ENCODE assay signal across 29 mouse cellular contexts in genomic region chr1:121330621-121331020, GRCm38 (mm10).
"Had no signal": no experiment of that assay in that cellular context is flagged by ENCODE, and none has a peak within 500 bp of the region (broad histone marks: within the 10 kb centered on the region; RNA-seq: fewer than 3 reads in every experiment).

No protein-coding gene starts in this region.

- DNase-seq: left cerebral cortex, postnatal 4 days; liver, embryonic 13.5 days; lung, adult 18-20 months; lung, adult 2 months; lung, embryonic 14.5 days; lung, postnatal 10 days; lung, postnatal 14 days; lung, postnatal 36 days; lung, postnatal 4 days; midbrain, embryonic 14.5 days had no signal

- H3K27ac ChIP-seq: left cerebral cortex, adult 2 months; limb, embryonic 10.5 days; limb, embryonic 12.5 days; limb, embryonic 13.5 days; limb, embryonic 15.5 days; liver, embryonic 13.5 days; liver, embryonic 14.5 days; liver, embryonic 15.5 days; lung, embryonic 15.5 days; midbrain, embryonic 10.5 days; midbrain, embryonic 12.5 days; midbrain, embryonic 13.5 days; midbrain, embryonic 15.5 days; neural tube, embryonic 12.5 days had no signal

- H3K36me3 ChIP-seq: limb, embryonic 10.5 days; limb, embryonic 12.5 days; limb, embryonic 15.5 days; liver, embryonic 13.5 days; liver, embryonic 15.5 days; lung, embryonic 15.5 days; midbrain, embryonic 10.5 days; midbrain, embryonic 15.5 days; neural tube, embryonic 12.5 days had no signal

- ATAC-seq: lung, postnatal 0 days; midbrain, embryonic 13.5 days; midbrain, embryonic 15.5 days; midbrain, embryonic 16.5 days had no signal

- H3K9ac ChIP-seq: limb, embryonic 12.5 days; limb, embryonic 13.5 days; limb, embryonic 15.5 days; liver, embryonic 13.5 days; liver, embryonic 14.5 days; liver, embryonic 15.5 days; lung, embryonic 14.5 days; lung, embryonic 15.5 days; midbrain, embryonic 12.5 days; midbrain, embryonic 13.5 days; midbrain, embryonic 15.5 days; neural tube, embryonic 12.5 days had no signal

- H3K9me3 ChIP-seq: limb, embryonic 10.5 days; limb, embryonic 12.5 days; limb, embryonic 13.5 days; limb, embryonic 15.5 days; liver, embryonic 13.5 days; liver, embryonic 15.5 days; lung, embryonic 15.5 days; midbrain, embryonic 10.5 days; midbrain, embryonic 12.5 days; midbrain, embryonic 13.5 days; midbrain, embryonic 15.5 days; neural tube, embryonic 12.5 days had no signal

- H3K4me3 ChIP-seq: left cerebral cortex, adult 2 months; limb, embryonic 10.5 days; limb, embryonic 12.5 days; limb, embryonic 13.5 days; limb, embryonic 15.5 days; liver, embryonic 13.5 days; liver, embryonic 15.5 days; lung, embryonic 15.5 days; megakaryocyte, embryonic 14.5 days; midbrain, embryonic 10.5 days; midbrain, embryonic 12.5 days; midbrain, embryonic 13.5 days; midbrain, embryonic 15.5 days; myocyte; neural tube, embryonic 12.5 days had no signal

- H3K4me2 ChIP-seq: limb, embryonic 12.5 days; limb, embryonic 13.5 days; limb, embryonic 15.5 days; liver, embryonic 11.5 days; liver, embryonic 13.5 days; liver, embryonic 15.5 days; lung, embryonic 14.5 days; lung, embryonic 15.5 days; midbrain, embryonic 11.5 days; midbrain, embryonic 12.5 days; midbrain, embryonic 13.5 days; midbrain, embryonic 15.5 days; neural tube, embryonic 12.5 days had no signal

- H3K27me3 ChIP-seq: limb, embryonic 12.5 days; limb, embryonic 13.5 days; limb, embryonic 15.5 days; liver, embryonic 13.5 days; liver, embryonic 15.5 days; lung, embryonic 15.5 days; megakaryocyte, embryonic 14.5 days; midbrain, embryonic 12.5 days; midbrain, embryonic 13.5 days; midbrain, embryonic 15.5 days; neural tube, embryonic 12.5 days had no signal
